Comparison of ENCODE assay signal across 15 mouse cellular contexts in genomic region chr2:14053618-14054017, GRCm38 (mm10). TPM values are rescaled to one million over a fixed set of nuclear protein-coding genes. Genes with fewer than 3 reads are reported as not detected.
A peak's percentile ranks its signal among the peaks of the same experiment; 100 is the strongest.
DNase-seq lines count a peak whose midpoint lies in the region; ATAC-seq lines count a peak whose summit lies in the region.
"Had no signal": no experiment of that assay in that cellular context is flagged by ENCODE, and none has a peak within 500 bp of the region (broad histone marks: within the 10 kb centered on the region; RNA-seq: fewer than 3 reads in every experiment).

No protein-coding gene starts in this region.

- no peak for ATAC-seq in heart, embryonic 14.5 days (ENCODE audit: insufficient number of reproducible peaks, insufficient read depth, low FRiP score, low read depth)
- no peak for ATAC-seq in liver, embryonic 12.5 days
- no peak for ATAC-seq in liver, embryonic 11.5 days (replicated peaks; ENCODE audit: low FRiP score)
- no peak for ATAC-seq in midbrain, embryonic 14.5 days (ENCODE audit: low FRiP score, low TSS enrichment)
- no peak for ATAC-seq in neural tube, embryonic 14.5 days (ENCODE audit: low read depth)
- ATAC-seq: forebrain, embryonic 15.5 days; intestine, embryonic 15.5 days had no signal

- 0 out of 4 replicates have a peak overlapping the region, but pooled peaks of 1 of the 2 experiments have one; percentile 83 for H3K4me3 ChIP-seq in heart, embryonic 14.5 days (ENCODE audit: control insufficient read depth in 1 of 2, insufficient read depth in 1 of 2, low read depth in 1 of 2, low read length in 2 of 2)
- H3K4me3 ChIP-seq in liver, embryonic 12.5 days = no peak overlapping the region
- H3K4me3 ChIP-seq in liver, embryonic 11.5 days (ENCODE audit: low read depth, low read length) = no peak overlapping the region
- no peak overlapping the region for H3K4me3 ChIP-seq in midbrain, embryonic 14.5 days (replicated peaks; ENCODE audit: low read depth, low read length)
- H3K4me3 ChIP-seq in neural tube, embryonic 14.5 days (ENCODE audit: low read depth, low read length) = no peak overlapping the region
- H3K4me3 ChIP-seq: forebrain, embryonic 15.5 days; intestine, embryonic 15.5 days; limb, embryonic 15.5 days had no signal

- peak overlapping the region; percentile 80; the same call in 1 of the 2 replicates for H3K9ac ChIP-seq in heart, embryonic 14.5 days (ENCODE audit: low read length)
- no peak overlapping the region for H3K9ac ChIP-seq in liver, embryonic 12.5 days
- no peak overlapping the region for H3K9ac ChIP-seq in liver, embryonic 11.5 days (ENCODE audit: low read depth, low read length)
- H3K9ac ChIP-seq in midbrain, embryonic 14.5 days (replicated peaks; ENCODE audit: low read length) = no peak overlapping the region
- H3K9ac ChIP-seq in neural tube, embryonic 14.5 days (replicated peaks; ENCODE audit: low read depth, low read length) = no peak overlapping the region
- H3K9ac ChIP-seq: forebrain, embryonic 15.5 days; intestine, embryonic 15.5 days; limb, embryonic 15.5 days had no signal

- no peaks in the 10 kb centered on the region for H3K27me3 ChIP-seq in heart, embryonic 14.5 days (ENCODE audit: control insufficient read depth, insufficient read depth, low read length)
- no peaks in the 10 kb centered on the region for H3K27me3 ChIP-seq in liver, embryonic 12.5 days (replicated peaks)
- H3K27me3 ChIP-seq in liver, embryonic 11.5 days (replicated peaks; ENCODE audit: control insufficient read depth, insufficient read depth, low read length) = no peaks in the 10 kb centered on the region
- H3K27me3 ChIP-seq in midbrain, embryonic 14.5 days (ENCODE audit: control insufficient read depth, insufficient read depth, low read length) = peaks cover 3% of the 10 kb centered on the region; the same call in 1 of the 2 replicates
- no peaks in the 10 kb centered on the region for H3K27me3 ChIP-seq in neural tube, embryonic 14.5 days (ENCODE audit: control insufficient read depth, insufficient read depth, low read length)
- H3K27me3 ChIP-seq: forebrain, embryonic 15.5 days; intestine, embryonic 15.5 days; limb, embryonic 15.5 days had no signal

- H3K36me3 ChIP-seq in heart, embryonic 14.5 days (ENCODE audit: control insufficient read depth, insufficient read depth, low read length) = no peaks in the 10 kb centered on the region
- no peaks in the 10 kb centered on the region for H3K36me3 ChIP-seq in liver, embryonic 12.5 days
- H3K36me3 ChIP-seq in liver, embryonic 11.5 days (ENCODE audit: control insufficient read depth, insufficient read depth, low read length) = no peaks in the 10 kb centered on the region
- no peaks in the 10 kb centered on the region for H3K36me3 ChIP-seq in midbrain, embryonic 14.5 days (ENCODE audit: control insufficient read depth, insufficient read depth, low read length)
- no peaks in the 10 kb centered on the region for H3K36me3 ChIP-seq in neural tube, embryonic 14.5 days (ENCODE audit: control insufficient read depth, insufficient read depth, low read length)
- H3K36me3 ChIP-seq: forebrain, embryonic 15.5 days; intestine, embryonic 15.5 days; limb, embryonic 15.5 days had no signal

- 68% methylated on average over 3 of the region's 3 CpGs for WGBS in heart, embryonic 14.5 days
- WGBS in liver, embryonic 12.5 days (ENCODE audit: insufficient replicate concordance) = 70% methylated on average over 3 of the region's 3 CpGs
- 75% methylated on average over 3 of the region's 3 CpGs for WGBS in liver, embryonic 11.5 days
- 39% methylated on average over 3 of the region's 3 CpGs for WGBS in midbrain, embryonic 14.5 days
- WGBS in neural tube, embryonic 14.5 days = 27% methylated on average over 3 of the region's 3 CpGs

- no peaks in the 10 kb centered on the region for H3K9me3 ChIP-seq in heart, embryonic 14.5 days (ENCODE audit: control insufficient read depth, low read length)
- no peaks in the 10 kb centered on the region for H3K9me3 ChIP-seq in liver, embryonic 12.5 days (replicated peaks)
- H3K9me3 ChIP-seq in liver, embryonic 11.5 days (ENCODE audit: control insufficient read depth, low read length) = no peaks in the 10 kb centered on the region
- H3K9me3 ChIP-seq in midbrain, embryonic 14.5 days (ENCODE audit: control insufficient read depth, low read length) = no peaks in the 10 kb centered on the region
- H3K9me3 ChIP-seq in neural tube, embryonic 14.5 days (ENCODE audit: control insufficient read depth, low read length) = no peaks in the 10 kb centered on the region
- H3K9me3 ChIP-seq: forebrain, embryonic 15.5 days; intestine, embryonic 15.5 days; limb, embryonic 15.5 days had no signal

- DNase-seq in heart, postnatal 10 days = no peak
- DNase-seq in liver, embryonic 11.5 days (ENCODE audit: low spot score) = no peak
- DNase-seq in midbrain, embryonic 14.5 days = no peak
- DNase-seq in urinary bladder, postnatal 14 days (ENCODE audit: low spot score) = no peak
- DNase-seq in left cerebral cortex, postnatal 10 days (ENCODE audit: extremely low spot score in 1 of 2, low spot score in 2 of 2) = no peak
- DNase-seq: adrenal gland, postnatal 10 days; cerebellum, adult 11-12 months; cerebellum, postnatal 36 days; right cerebral cortex, adult 18-20 months had no signal

- peak overlapping the region; percentile 72 for H3K4me2 ChIP-seq in heart, embryonic 14.5 days (ENCODE audit: low read length)
- H3K4me2 ChIP-seq in liver, embryonic 12.5 days = peak overlapping the region; percentile 90; the same call in 1 of the 2 replicates
- H3K4me2 ChIP-seq in liver, embryonic 11.5 days = no peak overlapping the region
- H3K4me2 ChIP-seq in midbrain, embryonic 14.5 days (ENCODE audit: low read length) = peak overlapping the region; percentile 75
- H3K4me2 ChIP-seq in neural tube, embryonic 14.5 days (ENCODE audit: low read depth, low read length) = peak overlapping the region; percentile 71
- H3K4me2 ChIP-seq: forebrain, embryonic 15.5 days; intestine, embryonic 15.5 days; limb, embryonic 15.5 days had no signal

- peaks cover 2 to 13% of the 10 kb centered on the region in 2 experiments; a peak in 2 of 4 replicates for H3K4me1 ChIP-seq in heart, embryonic 14.5 days (ENCODE audit: control insufficient read depth in 2 of 2, insufficient read depth in 2 of 2, low read length in 2 of 2)
- peaks cover 26% of the 10 kb centered on the region for H3K4me1 ChIP-seq in liver, embryonic 12.5 days
- H3K4me1 ChIP-seq in liver, embryonic 11.5 days (replicated peaks; ENCODE audit: control insufficient read depth, insufficient read depth, low read length) = peaks cover 9% of the 10 kb centered on the region
- peaks cover 3% of the 10 kb centered on the region; the same call in 1 of the 2 replicates for H3K4me1 ChIP-seq in midbrain, embryonic 14.5 days (ENCODE audit: control insufficient read depth, insufficient read depth, low read length)
- peaks cover 8% of the 10 kb centered on the region for H3K4me1 ChIP-seq in neural tube, embryonic 14.5 days (ENCODE audit: control insufficient read depth, insufficient read depth, low read length)
- H3K4me1 ChIP-seq: intestine, embryonic 15.5 days had no signal

- no peak overlapping the region for H3K27ac ChIP-seq in heart, embryonic 14.5 days (replicated peaks in 1 of 2; ENCODE audit: control insufficient read depth in 1 of 2, insufficient read depth in 1 of 2, low read depth in 2 of 2, low read length in 2 of 2)
- H3K27ac ChIP-seq in liver, embryonic 12.5 days = no peak overlapping the region
- H3K27ac ChIP-seq in liver, embryonic 11.5 days (ENCODE audit: low read depth, low read length) = no peak overlapping the region
- no peak overlapping the region for H3K27ac ChIP-seq in midbrain, embryonic 14.5 days (replicated peaks; ENCODE audit: low read depth, low read length)
- H3K27ac ChIP-seq in neural tube, embryonic 14.5 days (ENCODE audit: low read depth, low read length) = no peak overlapping the region
- H3K27ac ChIP-seq: forebrain, embryonic 15.5 days; intestine, embryonic 15.5 days; limb, embryonic 15.5 days had no signal

- intact Hi-C loops in heart, postnatal 10 days (cut with DNase I) = no loop called here
- intact Hi-C loops in left cerebral cortex, postnatal 10 days (cut with DNase I) = loop anchor here (10.0 kb wide), 1 partner anchor 651 kb away; no protein-coding TSS in a partner anchor

RNA-seq across cellular contexts. Expression of gene Hacd1, which starts 2.3 kb away (rescaled TPM):
- 270 and 272 TPM in 2 replicates for polyA plus RNA-seq in heart, embryonic 14.5 days (2014; fragmentation: Nextera tagmentation; extraction: Ambion mirVana)
- 100 to 1,000 TPM; 214 TPM for total RNA-seq in heart, postnatal 10 days (2021)
- polyA plus RNA-seq in liver, embryonic 12.5 days (2016; fragmentation: Nextera tagmentation; extraction: Ambion mirVana) = 65.6 and 71.5 TPM in 2 replicates
- polyA plus RNA-seq in liver, embryonic 11.5 days (2014; fragmentation: Nextera tagmentation; extraction: Ambion mirVana) = 83.7 and 90.3 TPM in 2 replicates
- polyA plus RNA-seq in midbrain, embryonic 14.5 days (2014; fragmentation: Nextera tagmentation; extraction: Ambion mirVana) = 76.5 and 94.6 TPM in 2 replicates
- 93.3 and 94.1 TPM in 2 replicates for polyA plus RNA-seq in neural tube, embryonic 14.5 days (2014; fragmentation: Nextera tagmentation; extraction: Ambion mirVana)
- total RNA-seq in left cerebral cortex, postnatal 10 days (2021) = 10 to 100 TPM; 35.3 to 35.6 TPM

RNA-seq across cellular contexts. Expression of gene Stam, which starts 20.3 kb away (rescaled TPM):
- 55.6 and 58.3 TPM in 2 replicates for polyA plus RNA-seq in heart, embryonic 14.5 days (2014; fragmentation: Nextera tagmentation; extraction: Ambion mirVana)
- 10 to 100 TPM; 37.7 to 40.5 TPM for total RNA-seq in heart, postnatal 10 days (2021)
- 33.7 and 34.3 TPM in 2 replicates for polyA plus RNA-seq in liver, embryonic 12.5 days (2016; fragmentation: Nextera tagmentation; extraction: Ambion mirVana)
- 52.4 and 55.1 TPM in 2 replicates for polyA plus RNA-seq in liver, embryonic 11.5 days (2014; fragmentation: Nextera tagmentation; extraction: Ambion mirVana)
- 138 and 141 TPM in 2 replicates for polyA plus RNA-seq in midbrain, embryonic 14.5 days (2014; fragmentation: Nextera tagmentation; extraction: Ambion mirVana)
- 142 and 158 TPM in 2 replicates for polyA plus RNA-seq in neural tube, embryonic 14.5 days (2014; fragmentation: Nextera tagmentation; extraction: Ambion mirVana)
- 100 to 1,000 TPM in 1 of 2 experiments, 10 to 100 TPM in 1; 92.6 to 102 TPM for total RNA-seq in left cerebral cortex, postnatal 10 days (2021)
